Mouse (Mus musculus) embryo, embryonic 9.5 days (tissue): ENCODE results near the gene Foxc1.

Experiments used
- DNase-seq: peaks from one replicate; pipeline ENCODE4 v3.0.0-alpha.2; 2017; ENCODE audit errors: extremely low spot score

The Foxc1 gene

DNA sequence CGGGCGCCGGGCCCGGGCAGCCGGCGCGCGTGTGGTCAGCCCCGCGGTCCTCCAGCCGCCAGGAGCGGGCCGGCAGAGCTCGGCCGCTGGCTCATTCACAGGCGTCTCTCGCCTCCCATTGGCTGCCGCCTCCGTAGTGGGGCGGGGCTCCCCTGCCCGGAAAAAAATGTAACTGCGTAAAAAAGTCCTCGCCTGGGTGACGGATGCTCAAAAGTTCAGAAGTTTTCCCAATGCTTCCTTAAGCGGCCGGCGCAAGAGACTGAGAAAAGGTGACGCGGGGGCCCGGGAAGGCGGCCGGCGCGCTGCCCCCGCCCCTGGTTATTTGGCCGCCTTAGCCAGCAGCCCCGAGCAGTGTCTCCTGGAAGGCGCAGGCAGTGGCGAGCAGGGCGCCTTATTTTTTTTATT, at the start of gene Foxc1:
Gene Foxc1, plus strand, starts transcription at position 206 of the 405 bp plus-strand sequence.
- DNase-seq = peak; percentile 91

DNA sequence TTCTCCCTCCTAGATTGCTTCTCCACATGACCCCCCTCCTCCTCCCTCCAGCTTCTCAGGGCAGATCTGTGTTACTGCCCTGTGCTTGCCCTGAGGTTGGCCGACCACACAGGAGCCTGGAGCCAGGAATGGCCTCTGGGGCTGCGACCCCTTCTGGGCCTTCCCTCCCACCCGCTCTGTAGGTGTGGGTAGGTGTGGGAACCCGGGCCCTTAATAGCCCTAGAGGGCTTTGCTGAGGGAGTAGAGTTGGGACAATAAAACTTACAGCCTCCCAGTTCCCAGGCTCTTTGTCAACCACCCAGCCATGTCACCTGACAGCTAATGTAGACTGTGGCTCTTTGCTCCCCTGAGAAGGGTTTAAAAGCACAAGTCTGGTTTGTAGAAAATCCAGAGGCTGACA, 46.0 kb upstream of the Foxc1 start:
- DNase-seq = peak; percentile 22

DNA sequence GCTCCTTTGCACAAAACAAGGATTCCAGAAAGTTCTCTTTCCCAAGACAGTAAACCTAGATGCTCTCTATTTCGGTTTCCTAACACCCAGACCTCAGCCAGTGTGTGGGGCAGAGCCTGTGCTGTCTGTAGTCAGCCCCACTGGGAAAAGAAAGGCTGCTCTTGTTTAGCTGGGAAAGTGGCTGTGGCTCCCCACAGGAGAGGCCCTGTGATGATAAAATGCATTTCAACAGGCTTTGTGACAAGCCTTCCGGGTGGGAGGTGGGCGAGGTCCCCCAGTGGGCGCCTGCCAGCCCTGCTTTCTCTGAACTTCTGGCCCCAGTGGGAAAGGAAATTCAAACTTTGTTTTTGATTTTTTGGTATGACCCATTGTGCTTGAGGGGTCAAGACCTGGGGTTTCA, 45.4 kb upstream of the Foxc1 start:
- no peak for DNase-seq

DNA sequence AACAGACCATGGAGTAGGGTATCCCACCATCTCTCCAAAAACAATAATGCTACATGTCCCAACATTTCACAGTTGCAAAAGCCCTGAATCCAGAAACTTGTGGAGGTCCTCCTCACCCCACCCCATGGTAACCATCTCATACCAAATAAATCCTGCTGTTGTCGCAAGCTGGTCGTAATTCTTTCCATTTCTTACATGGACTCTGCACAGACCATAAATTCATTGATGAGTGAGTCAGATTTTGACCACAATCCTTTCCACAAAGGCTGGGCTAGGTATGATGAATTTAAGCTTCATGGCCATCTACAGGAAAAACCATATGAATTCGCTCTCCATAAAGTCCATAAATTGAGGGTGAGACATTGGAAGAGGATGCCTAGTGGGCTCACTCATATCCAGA, 42.0 kb upstream of the Foxc1 start:
- DNase-seq = no peak

DNA sequence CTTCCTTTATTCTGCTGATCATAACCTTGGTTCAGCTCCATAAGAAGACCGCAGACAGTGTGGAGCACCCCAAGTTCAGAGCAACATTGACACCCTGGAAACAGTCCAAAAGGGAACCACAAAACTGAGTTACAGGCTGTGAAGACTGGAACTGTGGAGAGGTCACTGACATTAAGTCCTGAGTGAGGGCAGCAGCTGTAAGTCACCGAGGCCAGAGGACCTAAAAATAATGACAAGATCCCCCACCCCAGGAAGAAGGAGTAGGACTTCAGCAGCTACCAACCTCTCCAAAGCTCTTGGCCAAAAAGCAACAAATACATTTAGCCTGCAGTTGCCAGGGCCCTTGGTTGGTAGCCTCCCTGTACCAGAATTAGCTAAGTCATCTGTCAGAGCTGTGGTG, 40.9 kb upstream of the Foxc1 start:
- DNase-seq = no peak

DNA sequence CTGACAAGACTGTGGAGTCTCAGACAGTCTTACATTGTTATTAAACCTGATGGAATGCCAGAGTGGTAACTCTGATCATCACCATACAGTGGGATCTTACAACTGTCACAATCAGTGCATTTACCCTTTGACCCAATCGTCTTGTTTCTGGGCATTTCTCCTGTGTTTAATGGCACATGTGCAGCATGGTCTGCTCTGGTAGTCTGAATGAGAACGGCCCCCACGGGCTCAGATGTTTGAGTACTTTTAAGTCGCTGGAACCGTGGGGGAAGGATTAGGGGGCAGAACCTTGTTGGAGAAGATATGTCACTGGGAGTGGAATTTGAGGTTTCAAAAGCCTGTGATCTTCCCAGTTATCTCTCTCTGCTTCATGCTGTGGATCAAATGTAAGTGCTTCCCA, 33.6 kb upstream of the Foxc1 start:
- DNase-seq = no peak

DNA sequence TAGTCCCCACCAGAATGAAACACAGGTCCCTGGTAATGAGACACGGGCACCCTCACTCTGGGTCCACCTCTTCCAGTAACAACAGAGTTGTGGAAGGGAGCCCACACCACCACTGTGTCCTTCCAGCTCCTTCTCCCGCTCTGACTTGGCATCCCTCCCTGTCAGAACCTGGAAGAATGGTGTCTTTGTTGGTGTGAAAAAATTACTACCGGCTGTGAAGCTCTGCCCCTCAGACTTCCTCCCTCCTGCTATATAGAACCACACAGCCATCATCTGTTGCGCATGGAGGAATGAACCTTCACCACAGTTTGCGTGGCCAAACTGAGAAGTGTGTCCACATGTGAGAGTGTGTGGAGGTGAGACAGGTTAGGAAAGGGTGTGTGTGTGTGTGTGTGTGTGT, 30.7 kb upstream of the Foxc1 start:
- no peak for DNase-seq

DNA sequence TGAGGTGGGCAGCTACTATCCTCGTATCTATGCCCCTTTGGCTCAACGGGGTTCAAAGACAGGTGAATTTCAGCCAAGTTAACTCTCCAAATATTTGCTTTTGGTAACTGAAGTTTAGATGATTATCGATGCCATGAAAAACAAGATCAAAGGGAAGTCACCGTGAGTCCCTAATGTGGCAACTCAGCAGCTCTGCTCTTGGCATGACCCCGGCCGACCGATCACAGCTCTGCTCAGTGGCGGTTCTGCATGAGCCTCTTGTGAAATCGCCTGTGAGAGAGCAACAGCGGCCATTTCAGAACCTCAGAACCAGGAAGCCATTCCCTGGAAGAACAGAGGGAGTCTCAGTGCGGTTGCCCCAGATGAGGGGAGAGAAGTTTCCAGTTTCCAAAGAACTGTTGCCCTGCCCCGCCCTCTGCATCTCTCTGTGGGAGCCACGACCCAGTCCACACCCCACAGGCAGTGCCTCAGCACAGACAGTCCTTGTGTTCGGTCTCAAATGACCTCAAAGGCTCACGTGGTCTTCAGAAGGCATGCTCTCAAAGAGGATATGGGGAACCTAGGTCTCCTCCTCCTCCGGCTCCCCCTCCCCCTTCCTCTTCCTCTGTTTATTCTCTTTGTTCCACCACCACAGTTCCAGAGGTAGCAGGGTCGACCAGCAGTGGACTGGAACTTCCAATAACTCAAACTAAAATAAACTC, 27.0 kb upstream of the Foxc1 start:
- no peak for DNase-seq

DNA sequence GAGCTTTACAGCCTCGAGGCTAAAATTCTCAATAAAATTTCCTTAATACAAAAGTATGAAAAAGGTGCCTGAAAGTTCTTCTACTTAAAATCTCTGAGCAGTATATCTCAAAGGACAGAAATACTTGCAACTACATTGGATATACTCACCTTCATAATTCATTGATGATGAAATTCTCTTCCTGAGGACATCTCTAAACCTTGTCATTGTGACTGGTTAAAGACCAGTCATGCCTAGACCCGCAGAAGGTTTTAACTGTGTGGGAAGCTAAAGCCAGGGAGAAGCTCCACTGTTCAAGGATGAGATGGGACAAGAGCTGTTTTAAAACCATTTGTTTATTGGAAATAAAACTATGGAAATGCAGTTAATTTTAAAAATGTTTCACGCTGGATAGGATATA, 26.1 kb upstream of the Foxc1 start:
- no peak for DNase-seq

DNA sequence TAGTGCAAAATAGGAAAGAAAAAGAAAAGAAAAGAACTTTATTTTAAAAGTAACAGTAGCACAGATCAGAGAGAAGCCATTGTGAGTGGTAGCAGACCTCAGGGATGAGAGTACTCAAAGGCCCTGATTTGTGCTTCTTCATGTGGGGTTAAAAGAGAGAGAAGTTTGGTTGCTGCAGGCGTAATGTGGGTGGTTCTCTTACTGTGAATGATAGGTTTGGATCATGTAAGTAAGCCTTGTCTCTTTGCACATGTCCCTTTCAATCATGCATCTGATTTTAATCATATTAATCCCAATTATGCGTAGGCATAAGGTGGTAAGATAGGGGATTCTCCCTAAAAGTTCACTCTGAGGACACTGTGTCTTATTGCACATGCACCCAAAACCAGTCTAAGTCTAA, 24.4 kb upstream of the Foxc1 start:
- no peak for DNase-seq

DNA sequence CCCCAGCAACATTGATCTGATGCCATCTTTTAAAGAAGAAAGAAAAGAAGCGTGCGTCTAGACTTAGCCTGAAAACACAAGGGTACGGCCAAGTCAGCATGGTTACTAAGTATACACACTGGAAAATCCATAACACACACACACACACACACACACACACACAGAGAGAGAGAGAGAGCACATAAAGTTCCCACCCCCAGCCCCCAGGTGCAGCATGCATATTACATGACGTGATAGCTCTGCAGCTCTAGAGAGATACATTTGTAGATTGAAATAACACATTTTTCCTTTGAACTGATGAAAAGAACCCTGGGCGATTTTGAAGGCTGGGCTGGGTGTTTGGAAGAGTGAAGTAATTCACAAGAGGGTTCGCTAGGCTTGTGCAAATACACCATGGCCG, 21.7 kb upstream of the Foxc1 start:
- DNase-seq = no peak

DNA sequence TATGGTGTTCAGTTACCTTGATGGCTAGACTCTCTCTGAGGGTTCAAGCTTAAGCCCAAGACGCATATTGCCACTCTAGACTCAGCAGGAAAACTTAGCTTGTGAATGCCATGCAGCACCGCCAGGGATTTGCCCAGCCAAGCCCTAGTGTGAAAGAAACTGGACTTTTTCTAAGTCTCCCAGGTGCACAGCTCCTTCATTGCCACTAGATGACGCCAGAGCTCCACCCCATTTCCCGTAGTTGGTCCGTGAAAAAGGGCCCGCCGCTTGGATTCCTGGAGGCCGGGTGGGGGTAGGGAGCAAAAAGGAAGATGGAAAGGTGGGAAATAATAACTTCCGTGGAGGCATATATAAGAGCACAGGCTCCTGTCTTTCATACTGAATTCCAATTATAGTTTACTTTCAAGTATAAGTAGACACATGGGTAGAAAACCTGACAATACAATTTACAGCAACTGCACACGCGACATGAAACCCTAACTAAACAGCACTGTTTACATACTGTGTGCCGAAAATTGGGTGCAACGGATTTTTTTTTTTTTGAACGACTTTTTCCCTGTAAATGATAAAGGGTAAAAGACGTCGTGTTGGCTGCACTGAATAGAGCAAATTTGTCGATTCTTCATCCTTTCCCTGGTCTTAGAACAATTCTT, 13.8 kb upstream of the Foxc1 start:
- peak; percentile 80 for DNase-seq

DNA sequence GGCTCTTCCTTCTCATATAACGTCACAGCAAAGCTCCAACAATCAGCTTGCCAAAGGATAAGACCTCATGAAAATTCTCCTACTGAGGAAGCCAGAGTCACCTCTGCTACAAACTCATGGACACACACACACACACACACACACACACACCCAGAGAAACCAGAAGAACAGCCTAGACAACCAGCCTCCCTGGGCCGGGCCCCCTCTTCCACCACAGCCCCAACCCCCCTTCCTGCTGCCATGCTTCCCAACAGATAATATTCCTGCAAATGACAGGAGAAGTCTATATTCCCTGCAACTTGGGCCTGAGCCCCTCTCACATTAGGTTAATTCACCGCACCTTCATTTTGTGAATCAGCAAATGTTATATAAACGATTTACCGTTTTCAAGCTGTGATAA, 13.3 kb upstream of the Foxc1 start:
- DNase-seq = peak; percentile 40

DNA sequence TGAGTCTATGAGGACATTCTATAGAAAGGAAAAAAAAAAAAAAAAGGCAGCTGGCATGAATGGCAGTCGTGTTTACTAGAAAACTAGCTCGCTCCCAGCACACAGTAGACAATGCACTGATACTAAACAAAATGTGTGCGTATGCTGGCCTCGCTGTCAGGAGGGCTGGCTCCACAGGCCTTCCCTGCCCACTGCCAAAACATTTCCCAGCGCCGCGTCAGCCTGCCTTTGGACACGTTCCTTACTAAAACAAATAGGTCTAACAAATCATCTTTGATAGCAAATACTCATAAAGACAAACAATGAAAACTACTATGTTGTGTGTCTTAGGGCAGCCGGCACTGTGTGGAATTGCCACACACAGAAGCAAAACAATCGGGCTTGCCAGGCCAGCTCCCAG, 9.1 kb upstream of the Foxc1 start:
- DNase-seq = no peak

DNA sequence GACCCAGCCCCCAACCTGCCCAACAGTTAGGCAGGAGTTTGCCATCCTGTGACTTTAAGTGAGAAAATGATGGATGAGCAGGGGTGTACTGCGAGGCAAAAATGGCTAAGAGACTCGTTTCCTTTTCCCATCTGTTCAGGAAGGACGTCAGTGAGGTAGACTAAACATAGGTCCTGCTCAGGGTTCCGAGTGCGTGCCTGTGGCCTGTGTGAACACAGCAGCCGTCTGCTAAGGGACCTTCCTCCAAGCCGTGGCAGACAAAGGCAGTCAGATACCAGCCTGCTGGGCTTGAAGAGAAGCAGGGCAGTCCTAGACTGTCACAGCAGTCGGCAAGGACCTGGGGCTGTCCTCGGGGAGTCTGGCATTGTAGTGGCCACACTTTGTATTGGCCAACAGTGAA, 8.4 kb upstream of the Foxc1 start:
- DNase-seq = no peak

DNA sequence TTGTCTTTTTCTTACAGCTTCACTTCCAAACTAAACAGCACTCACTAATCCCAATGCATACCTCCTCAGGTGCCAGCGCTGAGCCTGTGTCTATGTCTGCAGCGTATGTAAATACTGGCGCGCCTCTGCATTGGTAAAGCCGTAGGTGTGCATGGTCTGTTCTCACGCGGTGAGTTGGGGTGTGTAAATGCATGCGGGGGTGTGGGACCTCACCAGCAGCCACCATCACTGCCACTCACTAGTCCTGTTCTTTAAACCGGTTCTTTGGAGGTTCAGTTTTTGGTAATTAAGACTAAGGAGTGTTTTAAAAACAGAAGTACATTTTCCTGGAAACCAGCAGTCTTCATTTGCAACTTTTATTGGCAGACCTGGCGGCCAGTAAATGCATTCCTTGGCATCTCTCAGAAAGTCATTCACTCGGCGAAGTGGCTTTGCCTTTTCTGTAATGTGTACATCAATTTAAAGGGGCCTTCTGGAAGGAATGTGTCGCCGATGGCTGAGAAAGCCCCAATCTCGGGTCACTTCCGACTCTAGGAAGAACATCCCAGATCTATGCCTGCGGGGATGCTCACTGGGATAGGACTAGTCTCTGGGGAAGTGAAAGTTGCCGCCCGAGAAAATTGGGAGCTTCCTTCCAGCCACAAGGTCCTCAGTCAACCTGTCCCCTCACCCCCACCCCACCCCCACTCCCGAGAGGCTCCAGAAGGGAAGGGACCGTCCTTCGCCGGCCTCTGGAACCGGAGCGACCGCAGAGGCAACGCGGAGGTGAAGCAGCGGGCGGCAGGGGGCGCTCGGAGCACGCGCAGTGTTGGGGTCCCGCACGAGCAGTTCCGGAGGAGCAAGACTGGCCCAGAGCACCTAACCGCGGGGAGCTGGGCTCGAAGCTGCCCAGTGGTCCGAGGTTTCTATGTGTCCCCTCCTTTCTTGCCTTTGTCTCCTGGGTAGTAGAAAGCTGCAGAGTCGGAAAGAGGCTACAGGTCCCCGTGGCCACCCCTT, 5.6 kb upstream of the Foxc1 start:
- DNase-seq = peak; percentile 90

DNA sequence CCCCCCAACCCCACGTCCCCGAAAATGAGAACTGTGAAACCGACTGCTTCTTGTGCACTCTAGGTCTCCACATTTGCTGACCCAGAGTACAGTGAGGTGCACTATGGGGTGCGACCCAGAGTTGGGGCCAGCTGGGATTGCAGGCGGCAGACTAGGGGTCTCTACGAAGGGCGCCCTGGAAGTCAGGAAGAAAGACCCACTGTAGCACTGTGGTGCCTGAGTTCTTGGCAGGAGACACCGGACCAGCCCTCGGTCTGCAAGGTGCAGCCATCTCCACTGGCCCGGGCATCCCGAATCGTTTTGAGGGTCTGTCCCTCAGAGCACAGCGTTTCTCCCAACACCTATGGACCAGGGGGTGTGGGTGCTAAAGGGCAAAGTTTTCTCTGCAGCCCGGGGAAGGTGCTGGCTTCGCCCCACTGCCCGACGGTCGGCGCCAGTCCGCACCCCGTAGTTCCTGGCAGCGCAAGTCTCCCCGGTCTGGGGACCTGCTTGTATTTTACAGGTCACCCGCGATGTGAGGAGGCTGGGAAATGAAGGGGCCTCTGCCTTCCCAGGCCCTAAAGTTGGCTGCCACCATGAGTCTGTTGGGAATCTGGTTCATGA, 4.6 kb upstream of the Foxc1 start:
- DNase-seq = no peak

DNA sequence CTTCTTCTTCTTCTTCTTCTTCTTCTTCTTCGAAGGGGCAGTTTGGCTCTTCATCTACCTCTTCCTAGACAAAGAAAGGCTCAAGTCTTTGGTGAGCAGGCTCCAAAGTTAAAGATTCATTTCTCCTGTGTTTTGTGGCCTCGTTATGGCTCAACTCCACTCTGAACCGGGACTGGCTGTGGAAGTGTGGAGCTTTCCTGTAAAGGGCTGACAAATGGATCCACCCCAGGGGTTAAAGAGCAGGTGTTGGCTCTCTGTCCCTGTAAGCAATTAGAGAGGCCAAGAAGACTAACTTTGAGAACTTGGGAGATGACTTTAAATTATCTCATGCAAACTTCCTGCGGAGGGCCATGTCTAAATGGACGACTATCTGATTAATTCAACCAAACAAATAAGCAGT, 4.0 kb upstream of the Foxc1 start:
- DNase-seq = no peak

DNA sequence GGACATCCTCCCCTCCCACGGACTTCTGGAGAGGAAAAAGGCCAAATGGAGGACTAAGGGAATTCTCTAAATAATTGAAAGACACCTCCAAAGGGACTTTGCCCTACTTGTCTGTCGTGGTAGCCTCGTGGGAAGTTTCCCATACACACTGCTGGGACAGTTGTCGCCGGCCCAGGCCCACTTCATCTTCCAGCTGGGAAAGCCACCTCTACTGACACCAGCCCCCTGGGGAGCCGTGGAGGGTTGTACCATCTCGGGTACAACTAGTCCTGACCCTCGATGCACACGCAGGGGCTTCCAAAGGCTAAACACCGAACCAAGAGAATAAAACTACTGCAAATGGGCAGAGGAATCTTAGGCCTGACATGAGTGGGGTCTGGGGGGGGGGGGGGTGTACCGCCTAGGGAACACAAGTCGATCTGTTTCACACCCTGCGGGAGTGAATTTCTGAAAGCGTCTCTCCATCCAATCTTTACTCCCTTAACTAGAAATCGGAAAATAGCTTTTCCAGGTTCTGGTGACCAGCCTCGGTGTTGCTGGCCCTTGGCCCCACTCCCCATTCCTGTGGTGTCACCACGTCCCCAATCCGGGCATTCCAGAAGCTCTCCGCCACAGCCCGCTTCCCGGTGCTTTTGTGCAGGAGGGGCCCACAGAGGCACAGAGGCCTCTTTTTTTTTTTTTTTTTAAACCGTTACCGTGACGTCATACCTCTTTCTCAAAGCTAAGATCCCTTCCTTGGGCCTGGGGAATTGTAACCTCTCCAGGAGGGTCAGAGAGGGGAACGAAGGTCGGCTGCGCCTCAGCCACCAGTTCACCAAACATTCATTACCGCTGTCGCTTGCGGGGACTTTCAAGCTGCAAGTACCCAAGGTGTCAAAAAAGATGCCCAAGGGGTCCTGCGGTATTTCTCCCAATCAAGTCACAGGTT, 3.0 kb upstream of the Foxc1 start:
- DNase-seq = no peak

DNA sequence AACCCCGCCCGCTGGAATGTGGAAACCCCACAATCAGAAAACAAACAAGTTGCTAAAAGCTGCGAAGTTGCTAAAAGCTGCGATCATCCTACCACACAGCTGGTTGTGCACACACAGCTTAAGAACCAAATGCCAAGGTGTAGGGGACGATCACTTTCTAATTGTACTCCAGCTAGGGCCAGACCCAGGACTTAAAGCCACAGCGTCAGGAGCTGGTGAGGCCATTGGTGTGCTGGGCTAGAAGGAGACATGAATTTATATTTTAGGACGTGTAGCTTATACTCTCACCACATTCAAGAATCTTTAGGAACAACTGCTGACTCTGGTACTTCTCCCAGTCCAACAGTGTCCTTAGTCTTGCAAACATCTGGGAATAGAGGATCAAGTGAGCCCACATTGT, 1.9 kb upstream of the Foxc1 start:
- DNase-seq = no peak

DNA sequence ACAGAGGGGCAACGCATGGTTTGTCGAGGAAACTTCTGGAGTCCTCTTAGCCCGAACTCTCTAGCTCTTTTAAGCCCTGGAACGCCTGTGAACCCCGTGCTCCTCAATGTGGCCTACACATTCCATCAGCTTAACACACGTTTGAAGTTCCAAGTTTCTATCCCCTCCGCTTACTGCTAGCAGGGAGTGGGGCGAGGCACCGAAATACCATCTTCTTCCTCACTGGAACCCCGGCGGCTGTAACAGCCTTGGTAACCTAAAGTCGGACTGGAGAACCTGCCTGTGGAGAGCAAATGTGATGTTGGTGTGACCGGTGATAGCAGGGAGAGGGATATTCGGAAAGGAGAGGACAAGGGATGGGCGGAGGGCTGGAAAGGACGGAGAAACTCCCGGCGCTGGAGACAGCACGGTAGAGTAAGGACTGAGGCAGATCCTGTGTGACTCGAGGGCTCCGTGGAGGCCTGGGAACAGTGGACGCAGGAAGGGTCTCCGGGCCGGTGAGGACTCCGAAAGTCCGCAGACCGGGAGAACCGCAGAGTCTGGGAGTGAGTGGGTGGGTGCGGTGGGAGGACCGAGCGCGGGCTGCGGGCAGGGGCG, 504 bp upstream of the Foxc1 start:
- DNase-seq = no peak
